Mouse (Mus musculus) liver, adult 2 months (tissue): ENCODE data around the gene Fbxl5. TPM values are rescaled to one million over a fixed set of nuclear protein-coding genes. Genes with fewer than 3 reads are reported as not detected.
A peak's percentile ranks its signal among the peaks of the same experiment; 100 is the strongest.

Experiments used
- DNase-seq: peaks from one replicate; pipeline ENCODE4 v3.0.0-alpha.2; 2011; ENCODE audit warnings: low read depth, low spot score; ENCODE audit errors: extremely low read depth
- H3K27ac ChIP-seq: fragments of 200-500 bp; replicated peaks from 2 replicates; pipeline ENCODE4 v1.5.1; 2012; ENCODE audit warnings: low read depth, mild to moderate bottlenecking, control low read depth, inconsistent platforms, low read length; ENCODE audit not compliant: insufficient read depth
- H3K27me3 ChIP-seq: fragments of 200-500 bp; 2 replicates; pipeline ENCODE4 v1.6.1; 2012; ENCODE audit warnings: mild to moderate bottlenecking, moderate library complexity, low read length, inconsistent platforms; ENCODE audit not compliant: control insufficient read depth, insufficient read depth
- H3K36me3 ChIP-seq: fragments of 200-500 bp; 2 replicates; pipeline ENCODE4 v1.6.1; 2012; ENCODE audit warnings: low read length, inconsistent platforms; ENCODE audit not compliant: control insufficient read depth, insufficient read depth
- H3K4me1 ChIP-seq: fragments of 200-500 bp; 2 replicates; pipeline ENCODE4 v1.6.1; 2011; ENCODE audit warnings: low read length; ENCODE audit not compliant: control insufficient read depth, insufficient read depth
- H3K4me3 ChIP-seq: fragments of 200-500 bp; 2 replicates; pipeline ENCODE4 v1.5.1; 2011; ENCODE audit warnings: low read depth, mild to moderate bottlenecking, control low read depth, low read length, moderate library complexity; ENCODE audit not compliant: insufficient read depth
- H3K79me2 ChIP-seq: fragments of 200-500 bp; 2 replicates; pipeline ENCODE4 v1.6.1; 2012; ENCODE audit warnings: inconsistent platforms, mild to moderate bottlenecking, low read length, moderate library complexity; ENCODE audit not compliant: control insufficient read depth, insufficient read depth
- H3K9ac ChIP-seq: fragments of 200-500 bp; 2 replicates; pipeline ENCODE4 v1.6.1; 2012; ENCODE audit warnings: low read depth, mild to moderate bottlenecking, control low read depth, inconsistent platforms, low read length
- CTCF ChIP-seq: fragments of 200-500 bp; IDR thresholded peaks from 2 replicates; pipeline ENCODE4 v1.5.1; 2011; ENCODE audit warnings: low read depth, low read length, control low read depth
- POLR2A ChIP-seq: fragments of 200-500 bp; IDR thresholded peaks from 2 replicates; pipeline ENCODE4 v1.6.1; 2011; ENCODE audit warnings: low read length, control low read depth; ENCODE audit not compliant: insufficient read depth; ENCODE audit errors: extremely low read depth
- WGBS: fragments of 180-500 bp; shearing (Covaris S2); methylation state at CpG from one replicate; pipeline ENCODE4 v1.1.7; 2018; 5-methylcytosine and 5-hydroxymethylcytosine counted together
- polyA plus RNA-seq: library from polyadenylated mRNA; depleted of rRNA; stranded (reverse); fragments of >200 nt; gene quantifications from 2 replicates; pipeline ENCODE4 v1.2.3, GENCODE M21; 2012; rRNA removed
- total RNA-seq: library from RNA; depleted of rRNA; stranded (reverse); fragments of >200 nt; gene quantifications from 2 replicates; pipeline ENCODE4 v1.2.3, GENCODE M21; 2014; rRNA removed

Fbxl5 gene
- total RNA-seq (38.9 and 41.8 TPM in 2 replicates), polyA plus RNA-seq (13.2 and 17.4 TPM in 2 replicates)

GRCm38 (mm10) chr5:43821538-43821937 is at the start of gene Fbxl5:
Fbxl5 (minus strand) TSS chr5:43821638.
- H3K79me2 ChIP-seq, result no peaks in the 10 kb centered on the region
- H3K9ac ChIP-seq, result no peak within 1 kb of the TSS
- H3K36me3 ChIP-seq, result no peaks in the 10 kb centered on the region
- no peaks in the 10 kb centered on the region for H3K4me1 ChIP-seq
- 87% methylated on average over 19 of the region's 19 CpGs for WGBS
- no peak within 1 kb of the TSS for H3K4me3 ChIP-seq
- no peak for TF ChIP-seq CTCF
- no peak for DNase-seq
- no peaks in the 10 kb centered on the region; the same call in 1 of the 2 replicates for H3K27me3 ChIP-seq
- H3K27ac ChIP-seq, result no peak within 1 kb of the TSS

GRCm38 (mm10) chr5:43868711-43869600 is 47.5 kb upstream of the Fbxl5 start:
- H3K9ac ChIP-seq, result peak overlapping the region; percentile 55
- TF ChIP-seq CTCF (no peak), POLR2A (no peak)
- H3K79me2 ChIP-seq, result no peaks in the 10 kb centered on the region
- no peaks in the 10 kb centered on the region for H3K27me3 ChIP-seq
- peak; percentile 44 for DNase-seq
- no peaks in the 10 kb centered on the region for H3K36me3 ChIP-seq
- WGBS, result 11% methylated on average over 28 of the region's 28 CpGs
- peak overlapping the region; percentile 65 for H3K27ac ChIP-seq
- peaks cover 3% of the 10 kb centered on the region; the same call in 1 of the 2 replicates for H3K4me1 ChIP-seq
- H3K4me3 ChIP-seq, result peak overlapping the region; percentile 62

- TF ChIP-seq CTCF (no peak), POLR2A (no peak)
- Histone ChIP-seq H3K27me3 (no peaks in the 10 kb centered on the region), H3K9ac (peak within 1 kb of the TSS; percentile 75), H3K4me3 (peak within 1 kb of the TSS; percentile 62), H3K4me1 (peaks cover 3% of the 10 kb centered on the region; the same call in 1 of the 2 replicates), H3K79me2 (no peaks in the 10 kb centered on the region), H3K36me3 (no peaks in the 10 kb centered on the region), H3K27ac (peak within 1 kb of the TSS; percentile 77)
- no peak for DNase-seq
These were observed 46.8 kb upstream of the Fbxl5 start, which contains the start of gene Cd38 for GRCm38 (mm10) chr5:43868253-43868652. Cd38 (plus strand) TSS chr5:43868553.

- DNase-seq, result no peak
- no peak overlapping the region for H3K4me3 ChIP-seq
- no peaks in the 10 kb centered on the region for H3K27me3 ChIP-seq
- H3K36me3 ChIP-seq, result no peaks in the 10 kb centered on the region
- 0 out of 2 replicates have a peak overlapping the region, but pooled peaks have one; percentile 21 for H3K27ac ChIP-seq
- no peaks in the 10 kb centered on the region for H3K4me1 ChIP-seq
- no peak overlapping the region for H3K9ac ChIP-seq
- no peaks in the 10 kb centered on the region for H3K79me2 ChIP-seq
- TF ChIP-seq POLR2A (no peak), CTCF (no peak)
- 82% methylated on average over 2 of the region's 2 CpGs for WGBS
These were observed 43.9 kb upstream of the Fbxl5 start for GRCm38 (mm10) chr5:43865316-43865715.

- Histone ChIP-seq H3K9ac (no peak overlapping the region), H3K4me1 (no peaks in the 10 kb centered on the region), H3K4me3 (no peak overlapping the region), H3K79me2 (no peaks in the 10 kb centered on the region), H3K36me3 (no peaks in the 10 kb centered on the region), H3K27me3 (no peaks in the 10 kb centered on the region), H3K27ac (no peak overlapping the region)
- TF ChIP-seq CTCF, result no peak
- no peak for DNase-seq
- WGBS, result 34% methylated on average over 6 of the region's 6 CpGs
These were observed 42.2 kb upstream of the Fbxl5 start for GRCm38 (mm10) chr5:43863642-43864041.
